Mouse (Mus musculus): ENCODE data around the gene Cmss1. TPM values are rescaled to one million over a fixed set of nuclear protein-coding genes. Genes with fewer than 3 reads are reported as not detected.

The Cmss1 gene
- polyA plus RNA-seq, 1 experiment from 2014 or later, result 52.5 TPM

GRCm38 (mm10) chr16:57383266-57383971 lies 223.2 kb downstream of the Cmss1 start:
- DNase-seq (ENCODE audit: low spot score) (no peak), ATAC-seq (replicated peaks; ENCODE audit: low FRiP score) (no peak)
- no peak overlapping the region for H3K9ac ChIP-seq (ENCODE audit: low read length)
- H3K9me3 ChIP-seq (ENCODE audit: control insufficient read depth, low read length), result no peaks in the 10 kb centered on the region
- H3K4me3 ChIP-seq (ENCODE audit: low read depth, low read length), result no peak overlapping the region
- no peak overlapping the region for H3K4me2 ChIP-seq (ENCODE audit: low read depth, low read length, severe bottlenecking)
- 80% methylated on average over 8 of the region's 8 CpGs for WGBS
- H3K27ac ChIP-seq (ENCODE audit: low read depth, low read length), result no peak overlapping the region
- H3K27me3 ChIP-seq (ENCODE audit: control insufficient read depth, insufficient read depth, low read length), result no peaks in the 10 kb centered on the region
- no peaks in the 10 kb centered on the region for H3K36me3 ChIP-seq (ENCODE audit: control insufficient read depth, insufficient read depth, low read length)
- H3K4me1 ChIP-seq (replicated peaks; ENCODE audit: control insufficient read depth, insufficient read depth, low read length), result no peaks in the 10 kb centered on the region

- Histone ChIP-seq H3K9ac (ENCODE audit: low read length) (no peak overlapping the region), H3K27ac (ENCODE audit: low read depth, low read length) (no peak overlapping the region), H3K4me3 (ENCODE audit: low read depth, low read length) (no peak overlapping the region), H3K4me1 (replicated peaks; ENCODE audit: control insufficient read depth, insufficient read depth, low read length) (no peaks in the 10 kb centered on the region), H3K9me3 (ENCODE audit: control insufficient read depth, low read length) (no peaks in the 10 kb centered on the region), H3K36me3 (ENCODE audit: control insufficient read depth, insufficient read depth, low read length) (no peaks in the 10 kb centered on the region), H3K27me3 (ENCODE audit: control insufficient read depth, insufficient read depth, low read length) (no peaks in the 10 kb centered on the region), H3K4me2 (ENCODE audit: low read depth, low read length, severe bottlenecking) (no peak overlapping the region)
- ATAC-seq (replicated peaks; ENCODE audit: low FRiP score), result no peak
- DNase-seq (ENCODE audit: low spot score), result no peak
- WGBS, result 86% methylated on average over 9 of the region's 9 CpGs
Measured at GRCm38 (mm10) chr16:57378631-57379330, 227.9 kb downstream of the Cmss1 start.

DNA sequence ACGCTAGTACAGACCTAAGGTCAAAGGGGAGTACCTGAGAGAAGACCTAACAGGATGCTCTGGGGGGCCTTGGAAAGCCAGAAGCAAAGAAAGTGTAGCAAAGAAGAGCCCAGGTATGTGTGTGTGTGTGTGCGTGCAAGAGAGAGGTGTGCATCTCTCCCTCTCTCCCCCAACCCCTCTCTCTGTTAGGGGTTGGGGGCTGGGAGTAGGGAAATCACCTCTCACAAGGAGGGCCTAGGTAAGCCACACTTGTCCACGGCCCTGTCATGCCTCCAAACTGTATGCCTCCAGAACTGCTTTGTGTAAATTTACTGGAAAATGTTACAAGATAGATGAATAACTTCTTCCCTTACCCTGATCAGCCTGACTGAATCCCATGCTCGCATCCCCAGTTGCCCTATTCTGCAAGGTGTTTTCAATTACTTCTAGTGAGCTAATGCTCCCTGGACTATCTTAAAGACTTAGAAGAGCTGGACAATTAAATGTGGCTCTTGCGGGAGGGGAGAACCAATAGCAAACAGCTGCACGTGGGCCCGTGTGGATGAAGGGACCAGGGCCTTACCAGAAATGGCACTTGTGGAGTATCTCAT lies 231.3 kb downstream of the Cmss1 start:
- Histone ChIP-seq H3K27me3 (ENCODE audit: control insufficient read depth, insufficient read depth, low read length) (no peaks in the 10 kb centered on the region), H3K4me3 (ENCODE audit: low read depth, low read length) (no peak overlapping the region), H3K9ac (ENCODE audit: low read length) (no peak overlapping the region), H3K36me3 (ENCODE audit: control insufficient read depth, insufficient read depth, low read length) (no peaks in the 10 kb centered on the region), H3K4me1 (replicated peaks; ENCODE audit: control insufficient read depth, insufficient read depth, low read length) (no peaks in the 10 kb centered on the region), H3K4me2 (ENCODE audit: low read depth, low read length, severe bottlenecking) (no peak overlapping the region), H3K9me3 (ENCODE audit: control insufficient read depth, low read length) (no peaks in the 10 kb centered on the region), H3K27ac (ENCODE audit: low read depth, low read length) (no peak overlapping the region)
- 81% methylated on average over 7 of the region's 7 CpGs for WGBS
- no peak for ATAC-seq (replicated peaks; ENCODE audit: low FRiP score)
- no peak for DNase-seq (ENCODE audit: low spot score)

GRCm38 (mm10) chr16:57372156-57372555 lies 234.5 kb downstream of the Cmss1 start:
- H3K36me3 ChIP-seq (ENCODE audit: control insufficient read depth, insufficient read depth, low read length), result no peaks in the 10 kb centered on the region
- H3K27me3 ChIP-seq (ENCODE audit: control insufficient read depth, insufficient read depth, low read length), result no peaks in the 10 kb centered on the region
- no peaks in the 10 kb centered on the region for H3K9me3 ChIP-seq (ENCODE audit: control insufficient read depth, low read length)
- no peak overlapping the region for H3K9ac ChIP-seq (ENCODE audit: low read length)
- H3K4me3 ChIP-seq (ENCODE audit: low read depth, low read length), result no peak overlapping the region
- WGBS, result 89% methylated on average over 3 of the region's 3 CpGs
- no peaks in the 10 kb centered on the region for H3K4me1 ChIP-seq (replicated peaks; ENCODE audit: control insufficient read depth, insufficient read depth, low read length)
- no peak for ATAC-seq (replicated peaks; ENCODE audit: low FRiP score)
- no peak overlapping the region for H3K27ac ChIP-seq (ENCODE audit: low read depth, low read length)
- no peak for DNase-seq (ENCODE audit: low spot score)
- H3K4me2 ChIP-seq (ENCODE audit: low read depth, low read length, severe bottlenecking), result no peak overlapping the region

DNA sequence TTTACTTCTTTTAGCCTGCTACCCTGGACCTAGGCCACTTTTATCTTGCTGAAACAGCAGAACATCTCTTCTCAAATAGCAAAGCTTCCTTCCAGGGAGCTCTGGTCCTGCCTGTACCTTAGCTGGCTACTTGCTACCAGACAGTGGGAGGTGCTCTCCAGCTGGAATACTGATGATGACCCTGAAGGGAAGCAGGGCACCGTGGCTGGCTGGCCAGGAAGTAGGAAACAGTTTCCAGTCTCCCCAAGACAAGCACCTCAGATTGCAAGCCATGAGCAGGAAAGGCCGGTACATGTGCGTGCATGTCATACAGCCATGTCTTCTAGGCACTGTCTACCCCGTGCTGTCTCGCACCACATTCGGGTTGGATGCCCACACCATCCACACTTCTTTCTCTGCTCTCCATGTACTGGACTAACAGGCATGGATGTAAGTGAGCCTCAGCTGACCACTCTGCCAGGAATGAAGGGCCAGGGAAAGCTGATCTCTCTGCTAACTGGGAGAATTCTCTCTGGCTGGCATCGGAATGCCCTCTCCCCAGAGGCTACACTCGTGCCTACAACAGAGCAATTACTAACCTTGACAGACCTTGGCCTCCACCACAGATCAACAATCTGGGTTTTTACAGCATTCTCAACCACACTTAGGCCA lies 236.7 kb downstream of the Cmss1 start:
- H3K9me3 ChIP-seq (ENCODE audit: control insufficient read depth, low read length), result no peaks in the 10 kb centered on the region
- ATAC-seq (replicated peaks; ENCODE audit: low FRiP score) (no peak), DNase-seq (ENCODE audit: low spot score) (no peak)
- H3K27ac ChIP-seq (ENCODE audit: low read depth, low read length), result no peak overlapping the region
- H3K4me3 ChIP-seq (ENCODE audit: low read depth, low read length), result no peak overlapping the region
- no peaks in the 10 kb centered on the region for H3K4me1 ChIP-seq (replicated peaks; ENCODE audit: control insufficient read depth, insufficient read depth, low read length)
- H3K9ac ChIP-seq (ENCODE audit: low read length), result no peak overlapping the region
- no peak overlapping the region for H3K4me2 ChIP-seq (ENCODE audit: low read depth, low read length, severe bottlenecking)
- 86% methylated on average over 8 of the region's 8 CpGs for WGBS
- H3K36me3 ChIP-seq (ENCODE audit: control insufficient read depth, insufficient read depth, low read length), result no peaks in the 10 kb centered on the region
- H3K27me3 ChIP-seq (ENCODE audit: control insufficient read depth, insufficient read depth, low read length), result no peaks in the 10 kb centered on the region

DNA sequence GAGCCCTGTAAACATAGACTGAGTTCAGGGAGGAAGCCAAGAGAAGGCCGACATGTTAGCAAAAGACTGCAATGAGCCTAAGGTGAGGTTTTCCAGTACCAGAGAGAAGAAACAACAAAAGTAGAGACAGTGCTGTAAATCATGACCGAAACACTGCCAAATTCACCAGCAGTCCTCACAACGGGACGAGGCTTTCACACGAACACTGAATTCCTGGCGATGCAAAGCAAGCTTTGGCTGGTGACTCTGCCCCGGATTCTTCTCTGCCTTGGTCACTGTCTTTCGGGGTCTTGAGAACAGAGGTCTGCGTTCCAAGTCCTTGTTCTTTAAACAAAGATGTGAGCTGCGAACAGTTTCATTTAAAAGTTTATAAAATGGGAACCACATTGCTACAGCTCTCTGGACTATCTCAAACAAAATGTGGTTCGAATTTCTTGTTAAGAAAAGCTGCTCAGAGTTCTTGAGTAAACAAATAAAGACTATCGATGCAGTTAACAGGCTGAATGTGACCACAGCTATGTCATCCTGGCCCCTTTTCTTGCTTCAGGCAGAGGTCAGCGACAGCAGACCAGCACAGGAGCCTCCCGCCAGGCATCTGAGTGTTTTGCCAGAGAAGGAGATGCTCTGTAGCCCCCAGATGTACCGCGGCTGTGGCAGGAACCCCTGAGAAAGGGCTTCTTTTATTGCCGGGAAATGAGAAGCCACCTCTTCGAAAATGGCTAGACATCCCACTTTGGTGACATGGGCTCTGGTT lies 239.5 kb downstream of the Cmss1 start:
- Histone ChIP-seq H3K9ac (ENCODE audit: low read length) (no peak overlapping the region), H3K9me3 (ENCODE audit: control insufficient read depth, low read length) (no peaks in the 10 kb centered on the region), H3K4me2 (ENCODE audit: low read depth, low read length, severe bottlenecking) (no peak overlapping the region), H3K27me3 (ENCODE audit: control insufficient read depth, insufficient read depth, low read length) (no peaks in the 10 kb centered on the region), H3K4me1 (replicated peaks; ENCODE audit: control insufficient read depth, insufficient read depth, low read length) (no peaks in the 10 kb centered on the region), H3K36me3 (ENCODE audit: control insufficient read depth, insufficient read depth, low read length) (no peaks in the 10 kb centered on the region), H3K4me3 (ENCODE audit: low read depth, low read length) (no peak overlapping the region), H3K27ac (ENCODE audit: low read depth, low read length) (no peak overlapping the region)
- WGBS, result 80% methylated on average over 18 of the region's 18 CpGs
- DNase-seq (ENCODE audit: low spot score), result no peak
- no peak for ATAC-seq (replicated peaks; ENCODE audit: low FRiP score)

- no peak for DNase-seq (ENCODE audit: low spot score)
- H3K4me2 ChIP-seq (ENCODE audit: low read depth, low read length, severe bottlenecking), result no peak overlapping the region
- ATAC-seq (replicated peaks; ENCODE audit: low FRiP score), result no peak
- no peaks in the 10 kb centered on the region for H3K9me3 ChIP-seq (ENCODE audit: control insufficient read depth, low read length)
- 84% methylated on average over 6 of the region's 6 CpGs for WGBS
- no peaks in the 10 kb centered on the region for H3K36me3 ChIP-seq (ENCODE audit: control insufficient read depth, insufficient read depth, low read length)
- H3K9ac ChIP-seq (ENCODE audit: low read length), result no peak overlapping the region
- H3K4me1 ChIP-seq (replicated peaks; ENCODE audit: control insufficient read depth, insufficient read depth, low read length), result no peaks in the 10 kb centered on the region
- no peaks in the 10 kb centered on the region for H3K27me3 ChIP-seq (ENCODE audit: control insufficient read depth, insufficient read depth, low read length)
- no peak overlapping the region for H3K27ac ChIP-seq (ENCODE audit: low read depth, low read length)
- no peak overlapping the region for H3K4me3 ChIP-seq (ENCODE audit: low read depth, low read length)
Measured at GRCm38 (mm10) chr16:57366141-57366540, 240.5 kb downstream of the Cmss1 start.

GRCm38 (mm10) chr16:57364498-57364897 lies 242.2 kb downstream of the Cmss1 start:
- no peaks in the 10 kb centered on the region for H3K27me3 ChIP-seq (ENCODE audit: control insufficient read depth, insufficient read depth, low read length)
- DNase-seq (ENCODE audit: low spot score), result no peak
- no peak overlapping the region for H3K4me2 ChIP-seq (ENCODE audit: low read depth, low read length, severe bottlenecking)
- no peak for ATAC-seq (replicated peaks; ENCODE audit: low FRiP score)
- H3K4me3 ChIP-seq (ENCODE audit: low read depth, low read length), result no peak overlapping the region
- H3K9me3 ChIP-seq (ENCODE audit: control insufficient read depth, low read length), result no peaks in the 10 kb centered on the region
- no peaks in the 10 kb centered on the region for H3K4me1 ChIP-seq (replicated peaks; ENCODE audit: control insufficient read depth, insufficient read depth, low read length)
- H3K27ac ChIP-seq (ENCODE audit: low read depth, low read length), result no peak overlapping the region
- WGBS, result 90% methylated on average over 7 of the region's 7 CpGs
- no peaks in the 10 kb centered on the region for H3K36me3 ChIP-seq (ENCODE audit: control insufficient read depth, insufficient read depth, low read length)
- no peak overlapping the region for H3K9ac ChIP-seq (ENCODE audit: low read length)

All from forebrain, embryonic 11.5 days (tissue).